Mouse (Mus musculus): ENCODE results near the gene Lamp1.
A peak's percentile ranks its signal among the peaks of the same experiment; 100 is the strongest.

DNA sequence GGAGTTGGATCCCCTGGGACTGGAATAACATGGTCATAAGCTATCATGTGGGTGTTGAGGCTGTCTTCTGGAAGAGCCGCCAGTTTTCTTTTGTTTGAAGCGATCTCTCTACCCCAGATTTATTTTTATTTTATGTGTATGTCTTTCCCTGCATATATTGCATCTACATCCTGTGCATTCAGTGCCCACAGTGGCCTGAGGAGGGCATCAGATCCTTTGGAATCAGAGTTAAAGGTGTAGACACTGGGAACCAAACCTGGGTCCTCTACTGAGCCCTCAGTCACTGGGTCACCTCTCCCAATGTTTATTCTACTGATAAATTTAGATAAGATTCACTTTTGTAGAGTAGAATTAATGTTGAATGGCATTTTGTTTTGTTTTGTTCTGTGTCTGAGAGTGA lies 9.7 kb upstream of the Lamp1 start:
- TF ChIP-seq CTCF (IDR thresholded peaks at IDR 0.05; ENCODE audit: borderline replicate concordance, extremely low read depth, insufficient read depth, insufficient read length): peak; percentile 4; the same call in 1 of the 2 replicates
- no peak for TF ChIP-seq POLR2A (IDR thresholded peaks at IDR 0.05; ENCODE audit: borderline replicate concordance, extremely low read depth, insufficient read depth, insufficient read length, poor library complexity, severe bottlenecking)
